Mouse (Mus musculus) kidney, embryonic 14.5 days (tissue): ENCODE data around the gene Tsks. TPM values are rescaled to one million over a fixed set of nuclear protein-coding genes. Genes with fewer than 3 reads are reported as not detected.

ENCODE experiments used
- ATAC-seq: fragments of 200-750 bp; cut with Nextera tagmentation; 2 replicates; pipeline ENCODE4 v1.8.0; 2017; ENCODE audit warnings: moderate number of reproducible peaks, mild to moderate bottlenecking, moderate TSS enrichment, moderate library complexity; ENCODE audit not compliant: low FRiP score, low TSS enrichment
- H3K27ac ChIP-seq: fragments of 300-500 bp; sonication (generic); 2 replicates; pipeline ENCODE4 v1.5.1; 2014; ENCODE audit warnings: low read depth, mild to moderate bottlenecking, low read length, moderate library complexity, mixed read lengths
- H3K27me3 ChIP-seq: fragments of 300-500 bp; sonication (generic); 2 replicates; pipeline ENCODE4 v1.6.1; 2014; ENCODE audit warnings: mild to moderate bottlenecking, low read length; ENCODE audit not compliant: control insufficient read depth, insufficient read depth
- H3K36me3 ChIP-seq: fragments of 300-500 bp; sonication (generic); 2 replicates; pipeline ENCODE4 v1.6.1; 2014; ENCODE audit warnings: low read length, mixed read lengths; ENCODE audit not compliant: control insufficient read depth, insufficient read depth
- H3K4me1 ChIP-seq: fragments of 300-500 bp; sonication (generic); 2 replicates; pipeline ENCODE4 v1.6.1; 2014; ENCODE audit warnings: low read length, mixed read lengths; ENCODE audit not compliant: control insufficient read depth, insufficient read depth
- H3K4me2 ChIP-seq: fragments of 300-500 bp; sonication (generic); replicated peaks from 2 replicates; pipeline ENCODE4 v1.6.1; 2014; ENCODE audit warnings: low read depth, mild to moderate bottlenecking, low read length
- H3K4me3 ChIP-seq: fragments of 300-500 bp; sonication (generic); 2 replicates; pipeline ENCODE4 v1.5.1; 2014; ENCODE audit warnings: mild to moderate bottlenecking, low read length
- H3K9ac ChIP-seq: fragments of 300-500 bp; sonication (generic); 2 replicates; pipeline ENCODE4 v1.6.1; 2014; ENCODE audit warnings: low read depth, mild to moderate bottlenecking, low read length, moderate library complexity
- H3K9me3 ChIP-seq: fragments of 300-500 bp; sonication (generic); 2 replicates; pipeline ENCODE4 v1.6.1; 2016; ENCODE audit warnings: low read length; ENCODE audit not compliant: control insufficient read depth
- WGBS: fragments of 180-500 bp; shearing (Covaris S2); extraction: QIAGEN DNeasy Blood & Tissue Kit; methylation state at CpG from one replicate; pipeline ENCODE4 v1.1.7; 2014; 5-methylcytosine and 5-hydroxymethylcytosine counted together
- polyA plus RNA-seq: library from polyadenylated mRNA; unstranded; fragments of >200 nt; fragmentation: Nextera tagmentation; extraction: Ambion mirVana; gene quantifications from 2 replicates; pipeline ENCODE4 v1.2.1, GENCODE M21; 2014

Tsks gene
- polyA plus RNA-seq, 1 experiment from 2014 or later = not detected

- H3K4me2 ChIP-seq = peak overlapping the region; percentile 65
- 4% methylated on average over 1 of the region's 1 CpGs for WGBS
- peak overlapping the region; percentile 91 for H3K9ac ChIP-seq
- no peaks in the 10 kb centered on the region for H3K27me3 ChIP-seq
- H3K9me3 ChIP-seq = no peaks in the 10 kb centered on the region
- peaks cover 14% of the 10 kb centered on the region for H3K4me1 ChIP-seq
- peaks cover 15% of the 10 kb centered on the region; the same call in 1 of the 2 replicates for H3K36me3 ChIP-seq
- H3K27ac ChIP-seq = no peak overlapping the region; the same call in 1 of the 2 replicates
- no peak for ATAC-seq
- peak overlapping the region; percentile 98 for H3K4me3 ChIP-seq
Observed at GRCm38 (mm10) chr7:44928570-44928969, 14.4 kb upstream of the Tsks start.

DNA sequence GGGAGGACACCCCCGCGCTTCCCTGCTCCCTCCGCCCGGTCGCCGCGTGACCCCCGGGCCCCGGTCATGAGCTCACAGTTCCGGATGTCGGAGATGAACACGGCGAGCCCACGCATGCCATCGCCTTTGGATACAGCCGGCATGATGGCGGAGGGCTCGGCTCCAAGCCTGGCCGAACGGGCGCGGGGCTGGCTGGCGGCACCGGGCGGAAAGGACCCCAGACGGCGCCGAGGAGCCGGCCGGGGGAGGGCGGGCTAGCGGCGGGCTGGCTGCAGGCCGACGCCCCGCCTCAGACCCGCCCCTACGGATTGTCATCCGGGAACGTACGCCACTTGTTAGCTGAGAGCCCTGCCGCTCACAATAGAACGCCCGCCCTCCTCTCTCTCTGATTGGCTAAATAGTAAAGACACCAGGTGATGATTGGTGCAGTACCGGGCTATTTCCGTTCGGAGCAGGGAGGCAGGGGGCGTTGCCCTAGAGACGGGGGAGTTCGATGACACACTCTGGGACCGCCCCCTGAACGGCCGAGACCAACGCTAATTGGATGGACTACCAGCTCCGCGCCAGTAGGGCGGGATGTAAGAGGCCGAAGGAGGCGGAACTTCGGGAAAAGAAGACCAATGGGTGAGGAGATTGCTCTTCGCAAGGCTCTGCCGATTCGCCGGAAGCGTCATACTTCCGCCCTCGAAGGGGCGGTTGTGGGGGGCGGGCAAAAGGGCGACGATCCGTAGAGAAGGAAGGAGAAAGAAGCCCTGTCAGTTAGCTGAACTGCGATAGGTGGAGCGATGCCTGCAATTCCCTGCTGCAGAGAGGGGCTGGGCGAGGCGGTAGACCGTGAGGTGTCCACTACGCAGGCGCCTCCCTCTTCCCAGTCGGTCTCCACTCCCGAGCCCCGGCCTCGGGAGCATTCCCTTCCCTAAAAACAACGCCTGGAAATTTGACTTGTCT, 13.5 kb upstream of the Tsks start, which contains the start of gene Ap2a1:
TSS of gene Ap2a1 (minus strand) at position 293 of the 948 bp plus-strand sequence.
- Histone ChIP-seq H3K4me2 (peak within 1 kb of the TSS; percentile 65), H3K4me3 (peak within 1 kb of the TSS; percentile 98), H3K9ac (peak within 1 kb of the TSS; percentile 91), H3K27me3 (no peaks in the 10 kb centered on the region), H3K27ac (peak within 1 kb of the TSS; percentile 92), H3K9me3 (no peaks in the 10 kb centered on the region), H3K36me3 (peaks cover 7% of the 10 kb centered on the region; the same call in 1 of the 2 replicates), H3K4me1 (peaks cover 14% of the 10 kb centered on the region)
- peak; percentile 99 for ATAC-seq
- WGBS = under 1% methylated on average over 84 of the region's 84 CpGs

GRCm38 (mm10) chr7:44938680-44939079, 4.3 kb upstream of the Tsks start:
- no peak for ATAC-seq
- Histone ChIP-seq H3K36me3 (no peaks in the 10 kb centered on the region), H3K9ac (no peak overlapping the region), H3K27ac (no peak overlapping the region), H3K4me3 (no peak overlapping the region), H3K9me3 (peaks cover 5% of the 10 kb centered on the region; the same call in 1 of the 2 replicates), H3K4me1 (no peaks in the 10 kb centered on the region), H3K27me3 (no peaks in the 10 kb centered on the region), H3K4me2 (no peak overlapping the region)
- WGBS = 93% methylated on average over 4 of the region's 4 CpGs

GRCm38 (mm10) chr7:44949922-44950321, 6.9 kb downstream of the Tsks start:
- 76% methylated on average over 6 of the region's 6 CpGs for WGBS
- H3K4me1 ChIP-seq = peaks cover 8% of the 10 kb centered on the region
- H3K36me3 ChIP-seq = no peaks in the 10 kb centered on the region
- ATAC-seq = no peak
- H3K9ac ChIP-seq = no peak overlapping the region
- H3K27ac ChIP-seq = no peak overlapping the region
- no peak overlapping the region for H3K4me2 ChIP-seq
- no peak overlapping the region; the same call in 1 of the 2 replicates for H3K4me3 ChIP-seq
- peaks cover 18% of the 10 kb centered on the region for H3K27me3 ChIP-seq
- H3K9me3 ChIP-seq = no peaks in the 10 kb centered on the region

DNA sequence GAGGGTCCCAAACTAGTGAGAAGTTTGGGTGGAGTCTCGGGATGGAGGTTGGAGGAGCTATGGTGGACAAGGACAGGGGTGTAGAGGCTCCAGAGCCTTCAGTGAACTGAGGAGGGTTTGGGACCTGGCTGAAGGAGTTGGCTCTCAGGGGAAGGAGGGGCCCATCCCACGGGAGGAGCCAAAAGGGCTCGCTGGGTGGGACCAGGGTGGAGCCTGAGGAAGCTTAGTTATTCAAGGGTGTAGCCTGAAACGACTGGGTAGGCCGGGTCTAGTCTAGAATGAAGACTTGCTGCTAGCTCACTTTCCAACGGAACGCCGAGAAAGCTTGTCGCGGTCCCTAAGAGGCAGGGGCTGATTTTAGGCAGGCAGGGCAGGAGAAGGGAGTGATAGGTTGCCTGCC, 9.0 kb downstream of the Tsks start:
- peaks cover 8% of the 10 kb centered on the region for H3K4me1 ChIP-seq
- peak overlapping the region; percentile 52 for H3K4me3 ChIP-seq
- no peaks in the 10 kb centered on the region for H3K9me3 ChIP-seq
- H3K9ac ChIP-seq = peak overlapping the region; percentile 68
- WGBS = 0% methylated on average over 10 of the region's 10 CpGs
- peak overlapping the region; percentile 98 for H3K4me2 ChIP-seq
- H3K36me3 ChIP-seq = no peaks in the 10 kb centered on the region
- peak overlapping the region; percentile 56; the same call in 1 of the 2 replicates for H3K27ac ChIP-seq
- ATAC-seq = peak; percentile 86
- peaks cover 18% of the 10 kb centered on the region for H3K27me3 ChIP-seq

GRCm38 (mm10) chr7:44952611-44953306, 9.8 kb downstream of the Tsks start:
- Histone ChIP-seq H3K27ac (peak overlapping the region; percentile 56; the same call in 1 of the 2 replicates), H3K9me3 (no peaks in the 10 kb centered on the region), H3K4me1 (peaks cover 8% of the 10 kb centered on the region), H3K9ac (peak overlapping the region; percentile 68), H3K4me3 (peak overlapping the region; percentile 52), H3K36me3 (no peaks in the 10 kb centered on the region), H3K4me2 (peak overlapping the region; percentile 98), H3K27me3 (peaks cover 18% of the 10 kb centered on the region)
- WGBS = 7% methylated on average over 24 of the region's 24 CpGs
- ATAC-seq = peak; percentile 92

DNA sequence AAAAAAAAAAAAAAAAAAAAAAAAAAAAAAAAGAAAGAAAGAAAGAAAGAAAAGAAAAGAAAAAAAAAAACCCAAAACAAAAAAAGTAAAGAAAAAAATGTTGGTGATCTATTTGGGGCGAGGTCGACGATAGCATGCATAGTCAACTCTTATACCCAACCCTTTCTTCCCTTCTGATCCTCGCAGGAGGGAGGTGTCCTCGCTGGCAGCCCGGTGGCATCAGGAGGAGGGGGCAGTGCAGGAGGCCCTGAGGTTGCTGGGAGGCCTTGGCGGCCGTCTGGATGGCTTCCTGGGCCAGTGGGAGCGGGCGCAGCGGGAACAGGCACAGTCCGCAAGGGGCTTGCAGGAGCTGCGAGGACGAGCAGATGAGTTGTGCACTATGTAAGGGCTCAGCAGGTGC, 10.6 kb downstream of the Tsks start:
- H3K27ac ChIP-seq = no peak overlapping the region
- no peak overlapping the region for H3K4me2 ChIP-seq
- 55% methylated on average over 14 of the region's 14 CpGs for WGBS
- no peaks in the 10 kb centered on the region for H3K9me3 ChIP-seq
- H3K36me3 ChIP-seq = no peaks in the 10 kb centered on the region
- H3K4me3 ChIP-seq = no peak overlapping the region
- H3K27me3 ChIP-seq = peaks cover 18% of the 10 kb centered on the region
- ATAC-seq = no peak
- H3K9ac ChIP-seq = no peak overlapping the region
- H3K4me1 ChIP-seq = peaks cover 8% of the 10 kb centered on the region

DNA sequence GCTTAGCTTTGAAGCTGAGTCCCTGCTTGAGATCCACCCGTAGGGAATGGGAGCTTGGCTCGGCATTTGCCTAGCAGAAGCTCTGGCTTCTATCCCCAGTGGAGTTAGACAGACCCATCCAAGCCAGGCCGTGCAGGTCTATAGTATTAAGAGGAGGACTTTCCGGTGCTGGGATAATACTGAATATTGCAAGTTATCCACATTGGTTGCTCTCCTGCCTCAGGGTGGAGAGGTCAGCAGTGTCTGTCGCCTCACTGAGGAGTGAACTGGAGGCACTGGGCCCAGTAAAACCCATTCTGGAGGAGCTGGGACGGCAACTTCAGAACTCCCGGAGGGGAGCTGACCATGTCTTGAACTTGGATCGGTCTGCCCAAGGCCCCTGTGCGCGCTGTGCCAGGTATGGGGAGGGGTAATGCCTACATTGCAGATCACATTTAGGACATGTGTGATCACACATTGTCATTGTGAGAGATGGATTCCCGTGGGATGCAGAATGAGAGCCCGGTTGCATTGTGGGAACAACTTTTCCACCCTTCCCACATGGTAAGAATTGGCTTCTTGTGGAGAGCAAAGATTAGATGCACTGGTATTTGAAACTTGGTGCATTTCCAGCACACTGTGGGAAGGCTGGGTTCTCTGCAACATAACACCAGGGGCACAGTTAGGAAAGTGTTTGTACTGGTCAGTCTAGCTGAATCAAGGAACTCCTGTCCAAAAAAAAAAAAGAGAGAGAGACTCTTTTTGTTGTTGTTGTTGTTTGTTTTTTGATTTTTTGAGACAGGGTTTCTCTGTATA, 11.3 kb downstream of the Tsks start:
- no peak for ATAC-seq
- Histone ChIP-seq H3K4me2 (no peak overlapping the region), H3K36me3 (no peaks in the 10 kb centered on the region), H3K9me3 (no peaks in the 10 kb centered on the region), H3K27me3 (peaks cover 18% of the 10 kb centered on the region), H3K4me3 (no peak overlapping the region), H3K4me1 (peaks cover 8% of the 10 kb centered on the region), H3K27ac (no peak overlapping the region), H3K9ac (no peak overlapping the region)
- 88% methylated on average over 12 of the region's 12 CpGs for WGBS
